Mouse (Mus musculus) heart, embryonic 14.5 days (tissue): ENCODE measurements around the gene Zbtb20. TPM values are rescaled to one million over a fixed set of nuclear protein-coding genes. Genes with fewer than 3 reads are reported as not detected.

Experiments
- ATAC-seq: fragments of 200-750 bp; cut with Nextera tagmentation; 2 replicates; pipeline ENCODE4 v1.8.0; 2017; ENCODE audit warnings: low read depth, moderate TSS enrichment; ENCODE audit not compliant: insufficient number of reproducible peaks, insufficient read depth, low FRiP score
- H3K27ac ChIP-seq, 2 experiments: fragments of 200-500 bp in 1 of 2; fragments of 300-500 bp in 1 of 2; sonication (generic) in 1 of 2; replicated peaks in 1 of 2; 2 replicates each; pipeline ENCODE4 v1.5.1; 2012 to 2014; ENCODE audit warnings: low read depth in 2 of 2, low read length in 2 of 2, control low read depth in 1 of 2, mild to moderate bottlenecking in 1 of 2, mixed read lengths in 1 of 2; ENCODE audit not compliant: control insufficient read depth in 1 of 2, insufficient read depth in 1 of 2
- H3K27me3 ChIP-seq: fragments of 300-500 bp; sonication (generic); 2 replicates; pipeline ENCODE4 v1.6.1; 2014; ENCODE audit warnings: mild to moderate bottlenecking, low read length, control low read depth; ENCODE audit not compliant: control insufficient read depth, insufficient read depth
- H3K36me3 ChIP-seq: fragments of 300-500 bp; sonication (generic); 2 replicates; pipeline ENCODE4 v1.6.1; 2014; ENCODE audit warnings: mild to moderate bottlenecking, control low read depth, low read length, mixed read lengths; ENCODE audit not compliant: control insufficient read depth, insufficient read depth
- H3K4me1 ChIP-seq, 2 experiments: fragments of 200-500 bp in 1 of 2; fragments of 300-500 bp in 1 of 2; sonication (generic) in 1 of 2; 2 replicates each; pipeline ENCODE4 v1.6.1; 2012 to 2014; ENCODE audit warnings: low read length in 2 of 2, control low read depth in 1 of 2, mixed read lengths in 1 of 2; ENCODE audit not compliant: control insufficient read depth in 2 of 2, insufficient read depth in 2 of 2
- H3K4me2 ChIP-seq: fragments of 300-500 bp; sonication (generic); 2 replicates; pipeline ENCODE4 v1.6.1; 2014; ENCODE audit warnings: mild to moderate bottlenecking, low read length
- H3K4me3 ChIP-seq, 2 experiments: fragments of 200-500 bp in 1 of 2; fragments of 300-500 bp in 1 of 2; sonication (generic) in 1 of 2; 2 replicates each; pipeline ENCODE4 v1.5.1; 2012 to 2014; ENCODE audit warnings: low read length in 2 of 2, mild to moderate bottlenecking in 2 of 2, control low read depth in 1 of 2, low read depth in 1 of 2, moderate library complexity in 1 of 2; ENCODE audit not compliant: control insufficient read depth in 1 of 2, insufficient read depth in 1 of 2
- H3K9ac ChIP-seq: fragments of 300-500 bp; sonication (generic); 2 replicates; pipeline ENCODE4 v1.6.1; 2014; ENCODE audit warnings: mild to moderate bottlenecking, low read length
- H3K9me3 ChIP-seq: fragments of 300-500 bp; sonication (generic); 2 replicates; pipeline ENCODE4 v1.6.1; 2016; ENCODE audit warnings: low read length, control low read depth; ENCODE audit not compliant: control insufficient read depth
- WGBS: fragments of 180-500 bp; shearing (Covaris S2); extraction: QIAGEN DNeasy Blood & Tissue Kit; methylation state at CpG from one replicate; pipeline ENCODE4 v1.1.7; 2014; 5-methylcytosine and 5-hydroxymethylcytosine counted together
- polyA plus RNA-seq: library from polyadenylated mRNA; unstranded; fragments of >200 nt; fragmentation: Nextera tagmentation; extraction: Ambion mirVana; gene quantifications from 2 replicates; pipeline ENCODE4 v1.2.1, GENCODE M21; 2014

Zbtb20 gene
- polyA plus RNA-seq, 1 experiment from 2014 or later = 50.3 TPM

GRCm38 (mm10) chr16:43405089-43405488 lies 529.4 kb downstream of the Zbtb20 start:
- H3K4me2 ChIP-seq = no peak overlapping the region
- H3K9ac ChIP-seq = no peak overlapping the region
- no peak for ATAC-seq
- WGBS = 92% methylated on average over 3 of the region's 3 CpGs
- H3K4me3 ChIP-seq = no peak overlapping the region
- peaks cover 3 to 10% of the 10 kb centered on the region in 2 experiments for H3K4me1 ChIP-seq
- no peaks in the 10 kb centered on the region for H3K36me3 ChIP-seq
- H3K27me3 ChIP-seq = no peaks in the 10 kb centered on the region
- H3K9me3 ChIP-seq = no peaks in the 10 kb centered on the region
- H3K27ac ChIP-seq = no peak overlapping the region

GRCm38 (mm10) chr16:43407594-43408142 lies 532.0 kb downstream of the Zbtb20 start:
- no peaks in the 10 kb centered on the region for H3K27me3 ChIP-seq
- ATAC-seq = no peak
- H3K27ac ChIP-seq = no peak overlapping the region
- H3K4me2 ChIP-seq = no peak overlapping the region
- WGBS = 34% methylated on average over 2 of the region's 2 CpGs
- H3K9me3 ChIP-seq = no peaks in the 10 kb centered on the region
- no peak overlapping the region for H3K9ac ChIP-seq
- H3K36me3 ChIP-seq = no peaks in the 10 kb centered on the region
- peaks cover 3 to 10% of the 10 kb centered on the region in 2 experiments for H3K4me1 ChIP-seq
- no peak overlapping the region for H3K4me3 ChIP-seq

GRCm38 (mm10) chr16:43408622-43409021 lies 532.9 kb downstream of the Zbtb20 start:
- Histone ChIP-seq H3K9ac (no peak overlapping the region), H3K4me1 (peaks cover 3 to 10% of the 10 kb centered on the region in 2 experiments), H3K27me3 (no peaks in the 10 kb centered on the region), H3K36me3 (no peaks in the 10 kb centered on the region), H3K9me3 (no peaks in the 10 kb centered on the region), H3K4me3 (no peak overlapping the region), H3K27ac (no peak overlapping the region), H3K4me2 (no peak overlapping the region)
- ATAC-seq = no peak
- WGBS = 86% methylated on average over 5 of the region's 5 CpGs

GRCm38 (mm10) chr16:43409108-43409909 lies 533.6 kb downstream of the Zbtb20 start:
- Histone ChIP-seq H3K4me1 (peaks cover 3 to 10% of the 10 kb centered on the region in 2 experiments), H3K27me3 (no peaks in the 10 kb centered on the region), H3K27ac (no peak overlapping the region), H3K4me2 (no peak overlapping the region), H3K9ac (no peak overlapping the region), H3K9me3 (no peaks in the 10 kb centered on the region), H3K36me3 (no peaks in the 10 kb centered on the region), H3K4me3 (no peak overlapping the region)
- ATAC-seq = no peak
- WGBS = 86% methylated on average over 4 of the region's 4 CpGs

GRCm38 (mm10) chr16:43409910-43410612 lies 534.4 kb downstream of the Zbtb20 start:
- Histone ChIP-seq H3K36me3 (no peaks in the 10 kb centered on the region), H3K4me2 (no peak overlapping the region), H3K27me3 (no peaks in the 10 kb centered on the region), H3K4me1 (peaks cover 3 to 10% of the 10 kb centered on the region in 2 experiments), H3K9ac (no peak overlapping the region), H3K9me3 (no peaks in the 10 kb centered on the region), H3K4me3 (no peak overlapping the region), H3K27ac (no peak overlapping the region)
- no peak for ATAC-seq
- WGBS = 81% methylated on average over 12 of the region's 12 CpGs

GRCm38 (mm10) chr16:43410613-43410974 lies 534.9 kb downstream of the Zbtb20 start:
- no peaks in the 10 kb centered on the region for H3K36me3 ChIP-seq
- H3K27ac ChIP-seq = no peak overlapping the region
- H3K9me3 ChIP-seq = no peaks in the 10 kb centered on the region
- no peak overlapping the region for H3K4me2 ChIP-seq
- ATAC-seq = no peak
- H3K4me1 ChIP-seq = peaks cover 3 to 10% of the 10 kb centered on the region in 2 experiments
- H3K4me3 ChIP-seq = no peak overlapping the region
- no peaks in the 10 kb centered on the region for H3K27me3 ChIP-seq
- no peak overlapping the region for H3K9ac ChIP-seq
- 87% methylated on average over 7 of the region's 7 CpGs for WGBS

- Histone ChIP-seq H3K4me1 (no peaks in the 10 kb centered on the region), H3K9ac (no peak overlapping the region), H3K4me2 (no peak overlapping the region), H3K27me3 (no peaks in the 10 kb centered on the region), H3K27ac (no peak overlapping the region), H3K4me3 (no peak overlapping the region), H3K36me3 (no peaks in the 10 kb centered on the region), H3K9me3 (no peaks in the 10 kb centered on the region)
- WGBS = 76% methylated on average over 4 of the region's 4 CpGs
- no peak for ATAC-seq
Measured at GRCm38 (mm10) chr16:43415864-43416263, 540.2 kb downstream of the Zbtb20 start.
